Mouse (Mus musculus): Measurements from ENCODE around the gene Spata17. TPM values are rescaled to one million over a fixed set of nuclear protein-coding genes. Genes with fewer than 3 reads are reported as not detected.

The Spata17 gene
- not detected for total RNA-seq (2023)

DNA sequence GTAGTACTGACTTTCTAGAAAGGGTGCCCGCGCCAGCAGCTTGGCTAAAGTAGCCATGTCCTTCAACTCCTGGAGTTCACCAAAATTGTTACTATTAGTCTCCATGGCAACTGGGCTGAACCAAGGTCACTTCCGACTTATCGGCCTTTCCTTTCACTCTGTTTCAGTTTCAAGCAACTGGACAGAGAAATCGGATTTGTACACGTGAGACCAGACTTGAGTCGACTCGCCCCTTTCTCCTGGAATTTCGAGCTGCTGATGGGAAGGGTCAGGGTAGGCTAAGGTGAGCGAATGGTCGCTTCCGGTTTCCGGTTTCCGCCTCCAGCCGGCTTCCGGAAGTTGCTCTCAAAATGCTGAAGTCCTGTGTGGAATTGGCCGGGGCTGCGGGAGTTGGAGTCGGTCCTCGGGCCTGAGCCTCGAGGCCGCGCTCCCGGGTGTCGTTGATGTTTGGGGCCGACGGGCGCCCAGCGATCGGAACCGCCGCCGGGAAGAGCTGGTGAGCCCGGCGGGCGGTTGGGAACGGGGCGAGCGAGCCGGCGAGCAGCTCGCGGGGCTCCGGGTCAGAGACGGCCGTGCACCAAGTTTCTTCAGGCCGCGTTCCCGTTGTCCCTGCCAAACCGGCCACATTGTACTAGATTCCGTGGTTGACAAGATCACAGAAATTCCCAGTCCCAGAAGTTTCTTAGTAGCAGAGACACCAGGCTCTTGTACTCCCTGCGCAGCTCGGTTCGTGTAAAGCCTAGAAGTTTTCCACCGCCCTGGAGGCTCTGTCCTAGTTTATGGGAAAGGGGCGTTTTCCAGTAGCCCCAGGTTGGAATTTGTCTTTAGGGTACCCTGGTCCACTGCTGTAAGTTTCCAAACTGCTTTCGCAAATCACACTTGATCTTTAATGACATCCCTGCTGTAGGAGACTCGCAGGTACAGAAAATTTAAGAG is at the start of gene Spata17, which contains the start of gene Gpatch2:
Gene Spata17, minus strand, starts transcription at position 285 of the 936 bp plus-strand sequence.
Gene Gpatch2, plus strand, starts transcription at position 328 of the 936 bp plus-strand sequence.

Other genes with a start within 250 kb of the Spata17 start
- not detected for gene D1Pas1, start 248.0 kb downstream of the Spata17 start, total RNA-seq (2023)
- gene Gpatch2, start within 50 bp of the Spata17 start, total RNA-seq (2023) = 10 to 100 TPM; 11.7 to 11.9 TPM

Measured in neutrophil, adult 59 days (primary cell).